Mouse (Mus musculus): Measurements from ENCODE around the gene Rec114.

DNA sequence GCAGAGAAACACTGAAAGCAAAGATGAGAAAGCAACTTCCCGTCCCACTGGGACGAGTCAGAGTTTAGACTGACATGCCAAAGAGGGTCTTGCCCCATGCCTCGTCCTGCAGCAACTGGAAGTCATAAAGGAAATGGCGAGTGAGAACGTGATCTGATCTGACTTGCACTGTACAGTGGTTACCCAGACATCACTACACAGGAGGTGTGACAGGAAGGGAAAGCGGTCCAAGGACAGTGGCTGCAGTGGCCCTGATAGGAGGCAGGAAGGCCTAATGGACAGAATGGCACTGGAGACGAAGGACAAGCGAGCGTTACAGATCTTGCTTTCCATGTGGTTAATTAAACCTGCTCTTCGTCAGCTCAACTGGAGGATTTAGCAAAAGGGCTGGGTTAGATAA, 58.5 kb downstream of the Rec114 start:
- TF ChIP-seq POLR2A (IDR thresholded peaks at IDR 0.05; ENCODE audit: low read depth, low read length): no peak
- TF ChIP-seq CTCF (conservative IDR thresholded peaks at IDR 0.05; ENCODE audit: insufficient read depth, insufficient read length, low read depth, low read length): no peak

Measured in kidney, adult 2 months (tissue).